Mouse (Mus musculus): Measurements from ENCODE around the gene Dnajb6.

- TF ChIP-seq GATA1 (IDR thresholded peaks at IDR 0.05; ENCODE audit: borderline replicate concordance, low read length) (no peak), CTCF (IDR thresholded peaks at IDR 0.05; ENCODE audit: low read depth, low read length) (no peak), TAL1 (conservative IDR thresholded peaks at IDR 0.05; ENCODE audit: low read depth, low read length) (no peak), POLR2AphosphoS5 (IDR thresholded peaks at IDR 0.05; ENCODE audit: insufficient replicate concordance, low read depth, low read length) (no peak)
Measured at GRCm38 (mm10) chr5:29842444-29843166, 107.1 kb downstream of the Dnajb6 start.
